Mouse (Mus musculus): ENCODE results near the gene Lrrc32.

Lrrc32 gene

DNA sequence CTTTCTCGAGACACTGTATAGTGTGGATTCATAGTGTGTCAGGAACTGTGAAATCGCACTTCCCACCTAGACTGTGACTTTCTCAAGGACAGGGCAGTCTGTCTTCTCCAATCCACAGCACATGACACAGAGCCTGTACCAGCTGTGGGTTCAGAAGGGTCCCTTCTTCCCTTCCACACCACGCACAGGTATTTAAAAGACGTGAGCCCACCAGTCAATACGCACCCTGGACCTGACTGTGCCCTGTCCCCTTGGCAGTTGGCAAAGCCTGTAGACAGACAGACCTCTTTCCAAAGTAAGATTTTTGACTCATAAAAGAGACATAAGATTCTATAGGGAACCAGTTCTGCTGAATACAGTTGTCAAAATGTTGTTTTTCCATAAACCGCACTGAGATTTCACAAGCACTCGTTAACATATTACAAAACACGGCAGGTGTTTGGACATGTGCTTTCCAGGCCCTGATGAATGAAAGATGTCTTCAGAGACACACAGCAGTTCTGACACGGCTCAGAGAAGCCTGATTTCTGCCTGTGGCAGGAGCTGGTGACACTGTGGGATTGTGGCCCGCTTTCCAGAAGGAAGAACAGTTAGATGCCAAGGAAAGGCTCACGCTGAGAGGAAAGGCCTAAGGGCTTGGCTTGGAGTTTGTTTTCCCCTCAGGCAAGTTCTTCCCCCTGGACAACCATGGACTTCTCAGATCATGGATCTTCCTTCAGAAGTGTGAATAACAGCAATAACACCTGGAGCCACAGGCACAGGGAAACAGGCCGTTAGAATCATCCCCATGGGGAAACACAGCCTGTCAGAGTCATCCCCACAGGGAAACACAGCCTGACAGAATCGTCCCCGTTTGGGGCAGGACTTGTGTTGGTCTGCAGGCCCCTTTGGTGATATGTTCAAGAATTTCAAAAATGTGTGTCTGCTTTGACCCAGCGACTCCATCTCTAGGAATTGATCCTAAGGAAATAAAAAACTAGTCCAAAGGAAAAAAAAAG is 22.2 kb downstream of the Lrrc32 start:
- DNase-seq (ENCODE audit: low spot score): no peak

- DNase-seq (ENCODE audit: low spot score): no peak
Observed at GRCm38 (mm10) chr7:98513251-98513650, 24.2 kb downstream of the Lrrc32 start.

- DNase-seq (ENCODE audit: low spot score): no peak
Observed at GRCm38 (mm10) chr7:98522576-98522975, 33.5 kb downstream of the Lrrc32 start.

DNA sequence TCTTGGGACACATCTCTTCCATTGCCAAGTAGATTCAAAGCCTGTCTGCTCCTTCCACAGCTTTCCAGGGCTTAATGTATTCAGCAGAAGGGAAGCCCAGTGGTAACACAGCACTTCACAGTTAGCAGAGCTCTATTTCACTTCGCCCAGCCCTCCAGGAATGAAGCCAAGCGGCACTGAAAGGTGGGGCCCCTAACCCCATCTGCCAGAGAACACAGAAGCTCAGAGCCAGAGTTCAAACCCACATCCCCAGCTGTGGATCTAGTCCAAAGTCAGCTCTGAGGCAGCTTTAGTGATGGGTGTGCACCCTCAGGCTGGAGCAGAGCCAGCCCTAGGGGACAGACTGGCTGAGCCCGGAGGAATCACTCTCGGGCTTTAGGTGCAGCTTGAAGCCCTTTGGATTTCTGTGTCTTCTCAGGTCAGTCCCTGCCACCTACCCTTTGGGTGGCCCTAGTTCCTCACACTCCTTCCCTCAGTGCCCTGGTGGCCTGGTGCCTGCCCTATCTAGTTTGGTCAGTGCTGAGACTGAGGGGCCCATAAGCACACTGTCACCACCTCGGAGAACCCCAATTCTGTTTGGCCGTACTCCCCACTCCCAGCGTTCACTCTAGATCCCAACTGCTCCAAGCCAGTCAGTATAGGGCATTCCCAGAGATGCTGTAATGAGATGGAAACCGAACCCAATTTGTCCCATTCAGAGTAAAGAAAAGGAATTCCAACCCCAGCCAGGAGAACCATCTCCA is 34.2 kb downstream of the Lrrc32 start:
- DNase-seq (ENCODE audit: low spot score): no peak

DNA sequence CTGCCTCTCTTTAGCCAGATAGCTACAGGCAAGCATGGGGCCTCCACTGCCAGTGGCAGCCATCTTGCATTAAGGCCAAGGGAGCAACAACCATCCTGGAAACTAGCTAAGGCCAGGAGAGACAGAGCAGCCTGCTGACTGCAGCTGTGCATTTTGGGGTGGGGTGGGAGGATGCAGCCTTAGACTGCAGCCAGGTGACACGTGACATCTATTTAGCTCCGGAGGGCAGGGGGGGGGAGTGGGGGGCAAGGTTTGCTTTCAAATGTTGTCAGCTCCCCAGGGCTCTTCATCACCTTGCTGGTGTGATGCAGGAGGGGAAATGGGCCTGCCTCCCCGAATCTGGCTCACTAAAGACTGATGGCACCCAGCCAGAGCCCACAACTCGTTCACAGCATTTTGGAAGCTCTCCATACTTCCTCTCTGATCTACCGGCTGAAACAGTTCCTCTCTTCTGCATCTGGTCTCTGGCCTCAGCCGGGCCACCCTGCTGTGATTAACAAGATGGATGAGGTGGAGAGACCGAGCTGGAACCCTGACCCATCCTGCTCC is 34.8 kb downstream of the Lrrc32 start:
- DNase-seq (ENCODE audit: low spot score): no peak

DNA sequence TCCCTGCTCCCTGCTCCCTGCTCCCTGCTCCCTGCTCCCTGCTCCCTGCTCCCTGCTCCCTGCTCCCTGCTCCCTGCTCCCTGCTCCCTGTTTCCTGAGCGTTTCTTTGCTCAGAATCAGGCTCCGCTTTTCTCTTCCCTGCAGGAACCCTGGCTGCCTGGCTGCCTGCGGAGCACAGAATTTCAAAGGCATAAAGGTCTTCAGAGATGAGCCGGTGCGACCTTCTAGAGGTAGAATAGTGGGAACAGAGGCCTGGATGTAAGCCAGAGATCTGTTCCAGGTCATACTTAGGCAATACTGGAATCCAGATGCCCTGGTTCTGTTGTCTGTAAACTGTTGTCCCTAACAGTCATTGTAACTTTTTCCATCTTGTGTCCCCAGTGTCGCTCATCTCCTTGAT is 35.3 kb downstream of the Lrrc32 start:
- no peak for DNase-seq (ENCODE audit: low spot score)

DNA sequence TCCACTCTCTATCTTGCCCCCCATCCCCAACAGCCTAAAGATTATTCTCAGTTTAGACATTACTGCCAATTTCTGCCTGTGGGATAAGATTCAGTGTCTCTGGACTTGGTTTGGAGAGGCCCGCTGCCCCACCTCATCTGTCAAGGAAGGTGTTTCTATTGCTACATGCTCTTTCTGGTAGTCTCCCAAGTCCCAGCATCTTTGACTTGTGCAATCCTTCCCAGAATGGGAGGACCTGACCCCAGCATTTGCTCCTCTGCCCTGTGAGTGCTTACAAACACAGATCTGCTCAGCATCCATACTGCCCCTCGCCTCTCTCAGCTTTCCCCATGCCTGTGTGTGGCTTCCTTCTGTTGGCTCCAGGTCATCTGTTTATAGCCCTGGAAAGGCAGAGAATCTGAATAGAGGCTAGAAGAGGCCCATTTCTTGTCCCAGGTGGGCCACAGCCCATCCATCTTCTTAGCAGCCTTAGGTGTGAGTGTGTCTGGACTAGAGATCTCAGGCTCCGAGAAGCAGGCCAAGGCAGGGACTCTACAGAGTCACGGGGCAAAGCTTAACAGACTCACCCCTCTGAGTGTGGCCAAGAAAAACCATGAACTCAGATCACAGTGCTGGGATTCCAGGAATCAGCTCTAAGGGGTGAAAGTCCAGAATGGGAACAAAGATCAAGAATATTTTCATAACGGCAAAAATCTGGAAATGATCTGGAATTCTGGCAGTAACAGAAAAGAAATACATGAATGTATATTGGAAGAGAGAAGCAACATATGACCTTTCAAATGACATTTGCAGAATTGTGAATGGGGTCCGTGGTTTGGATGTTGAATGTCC is 36.0 kb downstream of the Lrrc32 start:
- DNase-seq (ENCODE audit: low spot score): no peak

GRCm38 (mm10) chr7:98527085-98527484 is 38.0 kb downstream of the Lrrc32 start:
- DNase-seq (ENCODE audit: low spot score): no peak

- DNase-seq (ENCODE audit: low spot score): no peak
Observed at GRCm38 (mm10) chr7:98531612-98532011, 42.5 kb downstream of the Lrrc32 start.

GRCm38 (mm10) chr7:98532981-98533380 is 43.9 kb downstream of the Lrrc32 start:
- no peak for DNase-seq (ENCODE audit: low spot score)

- no peak for DNase-seq (ENCODE audit: low spot score)
Observed at GRCm38 (mm10) chr7:98534432-98534855, 45.4 kb downstream of the Lrrc32 start.

- no peak for DNase-seq (ENCODE audit: low spot score)
Observed at GRCm38 (mm10) chr7:98535191-98535590, 46.1 kb downstream of the Lrrc32 start.

DNA sequence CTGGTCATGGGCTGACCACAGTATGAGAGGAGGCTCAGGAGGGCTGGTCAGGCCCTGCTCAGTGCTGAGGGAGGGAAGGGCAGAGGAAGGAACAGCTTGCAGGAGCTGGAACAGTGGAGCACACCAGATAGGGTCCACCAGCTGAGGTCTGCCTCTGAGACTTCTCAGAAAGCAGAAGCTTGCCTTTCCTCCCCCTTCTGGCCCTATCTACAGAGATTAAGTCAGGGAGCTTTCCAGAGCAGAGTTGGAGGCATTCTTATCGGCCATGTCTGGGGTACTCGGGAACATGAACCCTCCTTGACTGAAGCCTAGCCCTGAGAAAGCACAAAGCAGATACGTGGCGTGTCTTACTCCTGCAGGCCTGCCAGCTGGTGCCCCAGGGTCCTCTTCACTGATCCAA is 46.8 kb downstream of the Lrrc32 start:
- no peak for DNase-seq (ENCODE audit: low spot score)

DNA sequence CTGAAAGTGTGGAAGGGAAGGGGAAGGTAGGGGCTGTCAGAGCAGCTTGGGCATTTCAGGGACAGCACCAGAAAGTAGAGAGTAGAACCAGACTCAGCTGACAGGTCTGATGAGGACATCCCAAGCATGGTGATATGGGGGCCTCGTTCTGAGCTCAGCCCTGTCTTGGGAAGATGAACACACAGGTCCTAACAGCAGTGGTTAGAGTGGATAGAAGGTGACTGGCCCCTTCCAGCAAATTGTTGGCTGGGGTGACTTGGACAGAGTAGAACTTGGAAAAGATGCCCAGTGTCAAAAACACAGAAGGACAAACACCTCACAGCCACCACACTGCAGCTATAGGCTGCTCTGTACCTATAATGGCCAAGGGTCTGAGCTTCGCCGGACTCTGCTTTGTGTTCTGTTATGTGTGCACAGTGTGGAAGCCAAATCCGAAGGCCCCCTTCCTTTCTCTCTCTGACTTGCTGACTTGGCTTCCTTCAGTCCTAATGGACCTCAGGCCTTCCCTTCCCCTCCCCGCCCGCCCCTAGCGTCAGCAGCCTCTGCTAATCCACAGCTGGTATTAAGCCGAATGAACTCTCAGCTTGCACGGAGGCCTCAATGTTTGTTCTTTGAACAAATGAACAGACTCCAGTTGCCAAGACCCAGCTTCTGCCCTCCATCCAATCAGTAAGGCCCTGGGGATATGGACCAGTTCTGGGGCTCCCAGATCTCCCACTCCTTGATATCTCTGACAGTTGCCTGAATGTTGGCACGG is 48.3 kb downstream of the Lrrc32 start:
- no peak for DNase-seq (ENCODE audit: low spot score)

- no peak for DNase-seq (ENCODE audit: low spot score)
Observed at GRCm38 (mm10) chr7:98537967-98538573, 49.0 kb downstream of the Lrrc32 start.

DNA sequence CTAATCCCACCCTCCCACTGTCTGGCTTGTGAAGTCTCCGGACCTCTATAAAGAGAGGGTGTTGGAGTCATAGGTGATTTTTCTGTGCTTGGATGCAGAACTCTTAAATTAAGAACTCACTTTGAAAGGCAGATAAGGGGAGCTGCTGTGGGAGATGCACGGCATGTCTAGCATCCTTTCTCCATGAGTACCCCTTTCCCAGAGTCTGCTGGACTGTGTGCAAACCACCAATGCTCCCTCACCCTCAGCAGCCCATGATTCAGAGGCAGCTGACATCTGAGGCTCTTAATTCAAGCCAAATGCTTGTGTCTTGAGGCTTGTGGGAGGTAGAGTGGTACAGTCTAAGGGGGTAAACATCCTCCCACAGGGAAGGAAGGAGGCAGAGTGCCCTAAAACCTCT is 51.8 kb downstream of the Lrrc32 start:
- no peak for DNase-seq (ENCODE audit: low spot score)

DNA sequence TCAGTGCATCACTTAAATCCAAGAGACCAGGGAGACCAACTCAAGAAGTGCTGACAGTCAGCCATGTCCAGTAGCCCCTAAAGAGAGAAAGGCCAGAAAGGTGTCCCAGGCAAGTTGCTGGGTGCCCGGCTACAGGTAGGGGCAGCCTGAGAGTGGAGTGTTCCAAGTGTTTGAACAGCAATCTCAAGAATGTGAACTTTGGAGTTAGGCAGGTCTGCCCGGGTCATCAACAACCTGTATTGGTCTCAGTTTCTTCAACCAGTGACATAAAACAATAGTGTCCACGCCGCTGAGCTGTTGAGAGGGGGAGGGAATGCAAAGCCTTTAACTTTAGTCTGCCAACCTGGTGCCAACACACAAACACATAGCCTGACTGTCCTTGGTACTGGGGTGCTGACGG is 52.5 kb downstream of the Lrrc32 start:
- no peak for DNase-seq (ENCODE audit: low spot score)

- no peak for DNase-seq (ENCODE audit: low spot score)
Observed at GRCm38 (mm10) chr7:98542267-98542666, 53.2 kb downstream of the Lrrc32 start.

GRCm38 (mm10) chr7:98542731-98543142 is 53.7 kb downstream of the Lrrc32 start:
- no peak for DNase-seq (ENCODE audit: low spot score)

GRCm38 (mm10) chr7:98543853-98544370 is 54.8 kb downstream of the Lrrc32 start:
- no peak for DNase-seq (ENCODE audit: low spot score)
